Mouse (Mus musculus) E14TG2a.4 (cell line): ENCODE results near the gene Abhd17a.

ENCODE experiments used
- CTCF ChIP-seq: conservative IDR thresholded peaks from 2 replicates; pipeline ENCODE4 v1.5.1; 2014; ENCODE audit warnings: low read length
- NANOG ChIP-seq: IDR thresholded peaks from 2 replicates; pipeline ENCODE4 v1.6.1; 2014; ENCODE audit warnings: borderline replicate concordance, low read length, mixed read lengths

- TF ChIP-seq CTCF (no peak), NANOG (no peak)
Measured at GRCm38 (mm10) chr10:80635345-80635744, 45.2 kb upstream of the Abhd17a start.
